Mouse (Mus musculus): ENCODE data around the gene Mvk.

DNA sequence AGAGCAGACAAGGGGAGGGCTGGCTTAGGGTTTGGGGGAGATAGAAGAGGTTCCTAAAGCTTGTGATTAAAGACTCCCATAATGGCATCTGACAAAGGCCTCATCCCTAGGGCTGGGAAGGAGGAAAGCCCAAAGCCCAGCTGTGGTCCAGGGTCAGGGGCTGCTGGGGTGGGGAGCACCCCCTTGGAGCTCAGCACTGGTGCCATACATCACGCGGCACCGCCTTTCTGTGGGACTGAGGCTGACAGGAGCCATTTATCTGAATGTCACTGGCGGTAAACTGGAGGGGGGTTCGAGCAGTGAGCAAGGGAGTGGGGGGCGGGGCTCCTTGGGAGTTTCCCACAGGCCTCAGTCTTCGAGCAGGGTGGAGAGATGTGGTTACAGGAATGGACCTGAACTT, 65.4 kb downstream of the Mvk start:
- TF ChIP-seq POLR2A (IDR thresholded peaks at IDR 0.05; ENCODE audit: insufficient read depth, low read depth, low read length) (no peak), CTCF (IDR thresholded peaks at IDR 0.05) (no peak)

All from heart, adult 2 months (tissue).